Mouse (Mus musculus): ENCODE measurements at regions not wholly inside any gene's neighbourhood (a gene's known extent, or its start where the extent isn't known, plus 50 kb on each side); places are given as distances from the start of the nearest gene placed in this dataset.

- no peak for TF ChIP-seq CTCF (IDR thresholded peaks at IDR 0.05; ENCODE audit: low read depth, low read length)
- no peak for TF ChIP-seq POLR2A (IDR thresholded peaks at IDR 0.05; ENCODE audit: insufficient read depth, low read length)
Measured at GRCm38 (mm10) chr16:25178055-25178454, 108.6 kb upstream of the Tprg start.
